Mouse (Mus musculus): ENCODE data around the gene Wscd2. TPM values are rescaled to one million over a fixed set of nuclear protein-coding genes. Genes with fewer than 3 reads are reported as not detected.

Gene Wscd2
- polyA plus RNA-seq, 1 experiment: 4.9 TPM

DNA sequence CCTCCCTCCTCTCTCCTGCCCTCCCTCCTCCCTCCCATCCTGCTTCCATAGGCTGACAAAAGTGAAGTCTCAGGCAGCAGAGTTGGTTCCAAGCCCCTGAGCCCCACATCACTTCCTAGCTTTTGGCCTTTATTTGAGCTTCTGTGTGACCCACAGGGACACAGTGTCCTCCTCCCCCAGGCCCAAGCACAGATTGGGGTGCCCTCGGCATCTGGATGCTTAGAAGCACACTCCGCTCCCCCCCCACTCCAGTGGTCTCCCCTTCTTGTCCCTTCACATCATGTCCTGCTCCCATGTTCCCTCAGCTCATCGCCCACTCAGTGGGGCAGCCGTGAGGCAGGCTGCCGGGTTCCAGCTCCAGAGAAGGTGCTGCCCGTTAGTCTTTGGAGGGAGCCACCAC is 121.0 kb downstream of the Wscd2 start:
- no peak for TF ChIP-seq POLR2A (IDR thresholded peaks at IDR 0.05; ENCODE audit: borderline replicate concordance, extremely low read depth, low read depth, low read length)
- DNase-seq: no peak
- 57% methylated on average over 6 of the region's 6 CpGs for WGBS
- Histone ChIP-seq H3K4me3 (replicated peaks; ENCODE audit: extremely low read depth, low read depth, low read length) (no peak overlapping the region), H3K4me1 (ENCODE audit: control insufficient read depth, insufficient read depth, low read length) (peaks cover 2% of the 10 kb centered on the region)

DNA sequence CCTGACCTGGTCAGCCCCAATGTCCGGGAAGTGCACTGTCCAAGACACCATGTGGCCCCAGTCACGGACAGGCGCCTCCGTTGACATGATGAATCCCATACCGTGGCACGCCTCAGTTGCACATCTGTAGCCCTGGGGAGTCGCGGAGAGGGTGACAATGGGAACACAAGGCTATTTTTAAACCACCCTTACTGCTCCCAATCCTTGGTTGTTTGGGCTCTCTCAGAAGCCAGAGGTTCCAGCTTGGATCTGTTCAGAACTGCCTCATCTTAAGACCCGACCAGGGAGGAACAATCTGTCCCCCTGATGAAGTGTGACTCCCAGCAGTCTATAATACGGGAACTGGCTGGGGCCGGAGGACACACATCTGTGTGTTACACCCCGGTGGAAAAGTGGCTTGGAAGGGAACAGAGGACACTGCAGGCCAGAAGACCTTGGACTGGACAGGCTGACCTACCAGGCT is 121.7 kb downstream of the Wscd2 start:
- DNase-seq: no peak
- TF ChIP-seq POLR2A (IDR thresholded peaks at IDR 0.05; ENCODE audit: borderline replicate concordance, extremely low read depth, low read depth, low read length): no peak
- no peak for TF ChIP-seq CTCF (IDR thresholded peaks at IDR 0.05; ENCODE audit: insufficient read depth, low read length)
- 65% methylated on average over 12 of the region's 12 CpGs for WGBS

DNA sequence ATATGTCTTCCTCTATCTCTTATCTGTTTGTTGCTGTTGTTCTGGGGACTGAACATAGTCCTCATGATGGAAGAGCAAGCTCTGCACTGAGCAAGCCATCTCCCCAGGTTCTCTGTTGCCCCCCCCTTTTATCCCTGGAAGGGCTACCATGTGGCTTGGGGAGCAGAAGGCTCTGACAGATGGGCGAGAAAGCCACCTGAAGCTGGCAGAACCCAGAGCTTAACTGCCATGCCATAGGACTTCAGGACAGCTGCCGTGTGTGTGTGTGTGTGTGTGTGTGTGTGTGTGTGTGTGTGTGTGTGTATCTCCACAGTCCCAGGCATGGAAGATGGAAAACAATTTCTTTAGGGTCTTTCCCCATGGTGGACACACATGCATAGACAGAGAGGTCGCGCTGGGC is 128.6 kb downstream of the Wscd2 start:
- Histone ChIP-seq H3K4me3 (replicated peaks; ENCODE audit: extremely low read depth, low read depth, low read length) (no peak overlapping the region), H3K4me1 (ENCODE audit: control insufficient read depth, insufficient read depth, low read length) (peaks cover 3% of the 10 kb centered on the region; the same call in 1 of the 2 replicates)
- DNase-seq: no peak
- TF ChIP-seq POLR2A (IDR thresholded peaks at IDR 0.05; ENCODE audit: borderline replicate concordance, extremely low read depth, low read depth, low read length): no peak
- no peak for TF ChIP-seq CTCF (IDR thresholded peaks at IDR 0.05; ENCODE audit: insufficient read depth, low read length)
- WGBS: 91% methylated on average over 4 of the region's 4 CpGs

More for the DNA sequence above, 121.7 kb downstream of the Wscd2 start:
- Histone ChIP-seq H3K4me3 (replicated peaks; ENCODE audit: extremely low read depth, low read depth, low read length) (no peak overlapping the region), H3K4me1 (ENCODE audit: control insufficient read depth, insufficient read depth, low read length) (peaks cover 2% of the 10 kb centered on the region)

DNA sequence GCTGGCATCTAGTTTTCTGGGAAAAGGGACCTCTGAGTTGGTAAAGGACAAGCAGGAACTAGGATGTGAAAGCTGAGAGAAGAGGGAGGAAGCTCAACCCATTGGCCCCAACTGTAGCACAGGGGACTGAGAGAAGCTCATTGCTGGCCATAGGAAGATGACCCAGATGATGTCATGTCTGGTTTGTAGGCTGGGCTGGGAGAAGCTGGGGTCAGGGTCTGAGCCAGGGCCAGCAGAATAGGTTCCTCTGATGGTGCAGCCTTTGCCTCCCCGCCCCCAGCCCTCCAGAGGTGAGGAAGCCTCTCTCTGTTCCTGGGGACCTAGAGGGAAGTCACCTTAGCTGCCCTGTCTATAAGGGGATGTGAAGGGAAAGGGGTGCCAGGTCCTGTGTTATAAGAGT is 129.0 kb downstream of the Wscd2 start:
- H3K4me3 ChIP-seq (replicated peaks; ENCODE audit: extremely low read depth, low read depth, low read length): no peak overlapping the region
- H3K4me1 ChIP-seq (ENCODE audit: control insufficient read depth, insufficient read depth, low read length): peaks cover 4% of the 10 kb centered on the region; the same call in 1 of the 2 replicates
- no peak for TF ChIP-seq POLR2A (IDR thresholded peaks at IDR 0.05; ENCODE audit: borderline replicate concordance, extremely low read depth, low read depth, low read length)
- no peak for TF ChIP-seq CTCF (IDR thresholded peaks at IDR 0.05; ENCODE audit: insufficient read depth, low read length)
- WGBS: 74% methylated on average over 1 of the region's 1 CpGs
- DNase-seq: no peak

DNA sequence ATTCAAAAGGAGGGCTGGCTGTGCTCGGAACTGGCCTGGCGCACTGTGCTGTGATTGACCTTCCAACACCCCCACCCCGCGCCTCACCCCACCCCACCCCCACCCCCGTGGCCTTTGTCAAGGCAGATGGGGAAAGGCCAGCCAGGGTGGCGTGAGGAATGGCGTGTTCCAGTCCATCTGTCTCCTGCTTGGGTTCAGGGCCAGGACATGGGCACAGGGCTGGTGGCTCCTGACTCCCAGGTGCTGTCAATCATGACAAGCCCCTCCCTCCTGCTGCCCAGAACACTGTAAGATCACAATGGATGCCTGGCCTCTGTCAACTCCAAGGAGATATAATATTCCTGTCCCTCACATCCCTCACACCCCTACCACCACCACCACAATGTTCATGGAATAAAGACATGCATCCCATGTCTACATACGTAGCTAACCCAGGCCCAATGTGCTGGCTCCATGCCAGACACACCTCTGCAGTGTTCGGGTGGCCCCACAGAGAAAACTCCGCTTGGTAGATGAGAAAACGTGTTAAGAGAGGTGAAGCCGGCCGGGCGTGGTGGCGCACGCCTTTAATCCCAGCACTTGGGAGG is 130.1 kb downstream of the Wscd2 start:
- WGBS: 62% methylated on average over 16 of the region's 16 CpGs
- Histone ChIP-seq H3K4me1 (ENCODE audit: control insufficient read depth, insufficient read depth, low read length) (peaks cover 4% of the 10 kb centered on the region; the same call in 1 of the 2 replicates), H3K4me3 (replicated peaks; ENCODE audit: extremely low read depth, low read depth, low read length) (no peak overlapping the region)
- TF ChIP-seq CTCF (IDR thresholded peaks at IDR 0.05; ENCODE audit: insufficient read depth, low read length) (no peak), POLR2A (IDR thresholded peaks at IDR 0.05; ENCODE audit: borderline replicate concordance, extremely low read depth, low read depth, low read length) (no peak)
- DNase-seq: no peak

DNA sequence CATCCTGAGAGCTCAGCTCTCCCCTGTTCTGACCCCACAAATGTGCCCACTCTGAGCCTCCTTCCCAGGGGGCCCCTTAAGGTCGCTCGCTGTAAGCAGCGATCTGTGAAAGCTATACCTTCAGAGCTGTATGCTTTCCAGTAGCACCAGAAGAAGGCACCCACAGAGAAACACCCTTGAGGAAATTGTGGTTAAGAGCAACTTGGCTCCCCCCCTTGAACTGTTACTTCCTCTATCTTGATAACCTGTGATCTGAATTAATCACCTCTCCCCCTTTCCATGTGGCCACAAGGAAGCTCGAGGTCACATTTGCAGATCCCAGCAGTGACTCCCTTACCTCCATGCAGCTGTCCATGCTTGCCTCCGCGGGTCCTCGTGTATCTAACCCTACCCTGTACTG is 130.9 kb downstream of the Wscd2 start:
- 51% methylated on average over 7 of the region's 7 CpGs for WGBS
- no peak overlapping the region for H3K4me3 ChIP-seq (replicated peaks; ENCODE audit: extremely low read depth, low read depth, low read length)
- no peak for DNase-seq

DNA sequence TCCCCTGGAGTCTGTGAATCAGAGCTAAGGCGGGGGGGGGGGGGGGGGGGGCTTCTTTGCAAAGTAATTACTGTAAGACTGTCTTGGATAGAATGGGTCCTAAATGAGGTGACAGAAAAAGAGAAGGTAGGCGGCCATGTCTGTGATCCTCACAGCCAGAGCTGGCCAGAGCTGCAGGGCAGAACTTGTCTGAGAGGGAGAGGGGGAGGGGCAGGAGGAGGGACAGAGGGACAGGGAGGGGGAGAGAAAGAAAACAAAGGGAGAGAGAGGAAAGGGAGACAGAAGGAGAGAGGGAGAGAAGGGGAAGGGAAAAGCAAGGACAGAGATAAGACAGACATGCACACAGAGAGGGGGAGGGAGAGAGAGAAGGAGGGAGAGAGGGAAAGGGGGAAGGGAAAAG is 132.9 kb downstream of the Wscd2 start:
- 26% methylated on average over 2 of the region's 2 CpGs for WGBS
- peaks cover 4% of the 10 kb centered on the region; the same call in 1 of the 2 replicates for H3K4me1 ChIP-seq (ENCODE audit: control insufficient read depth, insufficient read depth, low read length)
- TF ChIP-seq CTCF (IDR thresholded peaks at IDR 0.05; ENCODE audit: insufficient read depth, low read length) (no peak), POLR2A (IDR thresholded peaks at IDR 0.05; ENCODE audit: borderline replicate concordance, extremely low read depth, low read depth, low read length) (no peak)
- no peak overlapping the region for H3K4me3 ChIP-seq (replicated peaks; ENCODE audit: extremely low read depth, low read depth, low read length)
- DNase-seq: no peak

More for the DNA sequence above, 130.9 kb downstream of the Wscd2 start:
- no peak for TF ChIP-seq POLR2A (IDR thresholded peaks at IDR 0.05; ENCODE audit: borderline replicate concordance, extremely low read depth, low read depth, low read length)
- no peak for TF ChIP-seq CTCF (IDR thresholded peaks at IDR 0.05; ENCODE audit: insufficient read depth, low read length)
- H3K4me1 ChIP-seq (ENCODE audit: control insufficient read depth, insufficient read depth, low read length): peaks cover 4% of the 10 kb centered on the region; the same call in 1 of the 2 replicates

DNA sequence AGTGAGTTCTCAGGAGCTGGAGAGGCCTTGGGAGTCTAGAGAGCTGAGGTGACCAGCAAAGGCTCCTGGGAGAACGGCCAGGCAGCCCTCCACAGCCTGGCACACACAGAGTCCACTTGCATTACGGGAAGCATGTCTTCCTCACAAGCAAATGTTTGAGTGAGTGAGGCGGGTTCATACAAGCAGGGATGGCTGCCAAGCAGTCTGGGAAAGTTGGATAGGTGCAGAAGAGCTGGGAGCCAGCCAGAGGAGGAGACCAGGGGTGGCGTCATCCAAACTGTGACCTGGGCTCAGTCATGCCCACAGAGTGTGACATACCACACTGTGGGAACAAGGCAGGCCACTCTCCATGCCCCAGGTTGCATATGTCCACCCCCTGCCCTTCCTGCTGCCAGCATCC is 134.9 kb downstream of the Wscd2 start:
- Histone ChIP-seq H3K4me3 (replicated peaks; ENCODE audit: extremely low read depth, low read depth, low read length) (no peak overlapping the region), H3K4me1 (ENCODE audit: control insufficient read depth, insufficient read depth, low read length) (peaks cover 4% of the 10 kb centered on the region; the same call in 1 of the 2 replicates)
- TF ChIP-seq POLR2A (IDR thresholded peaks at IDR 0.05; ENCODE audit: borderline replicate concordance, extremely low read depth, low read depth, low read length): no peak
- TF ChIP-seq CTCF (IDR thresholded peaks at IDR 0.05; ENCODE audit: insufficient read depth, low read length): no peak
- no peak for DNase-seq
- WGBS: 64% methylated on average over 4 of the region's 4 CpGs

DNA sequence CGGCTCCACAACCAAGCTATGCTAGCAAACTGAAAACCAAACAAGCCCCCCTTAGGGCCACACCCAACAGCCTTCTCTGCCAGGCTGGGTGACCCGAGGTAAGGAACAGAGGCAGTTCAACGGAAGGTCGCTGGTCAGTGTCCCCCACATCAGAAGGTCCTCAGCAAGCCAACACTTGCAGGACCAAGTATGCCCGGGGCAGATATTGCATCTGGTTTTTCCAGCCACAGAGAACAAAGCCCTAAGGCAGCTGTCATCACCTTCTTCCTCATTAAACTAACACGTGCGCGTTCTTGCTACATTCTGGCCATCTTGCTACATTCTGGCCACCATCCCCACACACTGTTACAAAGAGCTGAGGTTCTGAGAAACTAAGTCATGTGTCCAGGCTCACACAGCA is 136.2 kb downstream of the Wscd2 start:
- no peak for TF ChIP-seq POLR2A (IDR thresholded peaks at IDR 0.05; ENCODE audit: borderline replicate concordance, extremely low read depth, low read depth, low read length)
- TF ChIP-seq CTCF (IDR thresholded peaks at IDR 0.05; ENCODE audit: insufficient read depth, low read length): no peak
- DNase-seq: no peak
- Histone ChIP-seq H3K4me1 (ENCODE audit: control insufficient read depth, insufficient read depth, low read length) (peaks cover 4% of the 10 kb centered on the region; the same call in 1 of the 2 replicates), H3K4me3 (replicated peaks; ENCODE audit: extremely low read depth, low read depth, low read length) (no peak overlapping the region)
- 51% methylated on average over 8 of the region's 8 CpGs for WGBS

DNA sequence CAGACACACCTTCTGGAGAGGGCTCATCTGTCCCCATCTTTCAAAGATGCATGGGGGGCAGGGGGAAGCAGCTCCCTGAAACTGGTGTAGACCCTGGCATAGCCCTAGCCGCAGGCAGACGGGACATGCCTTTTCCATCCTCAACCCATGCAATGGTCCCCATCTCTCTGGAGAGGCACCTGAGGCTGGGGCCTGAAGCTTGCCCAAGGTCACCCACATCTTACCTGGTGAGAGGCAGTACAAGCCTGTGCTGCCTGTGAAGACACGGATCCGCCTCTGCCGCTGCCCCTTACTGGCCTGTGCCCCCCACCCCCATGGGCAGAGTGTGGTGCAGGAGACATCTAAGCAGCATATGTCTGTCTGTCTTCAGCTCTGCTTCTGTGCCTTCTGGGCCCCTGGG is 136.9 kb downstream of the Wscd2 start:
- peaks cover 4% of the 10 kb centered on the region; the same call in 1 of the 2 replicates for H3K4me1 ChIP-seq (ENCODE audit: control insufficient read depth, insufficient read depth, low read length)
- DNase-seq: no peak
- WGBS: 55% methylated on average over 5 of the region's 5 CpGs
- no peak overlapping the region for H3K4me3 ChIP-seq (replicated peaks; ENCODE audit: extremely low read depth, low read depth, low read length)
- TF ChIP-seq CTCF (IDR thresholded peaks at IDR 0.05; ENCODE audit: insufficient read depth, low read length) (no peak), POLR2A (IDR thresholded peaks at IDR 0.05; ENCODE audit: borderline replicate concordance, extremely low read depth, low read depth, low read length) (no peak)
